Mouse (Mus musculus) heart, embryonic 15.5 days (tissue): ENCODE measurements around the gene Wdr72. TPM values are rescaled to one million over a fixed set of nuclear protein-coding genes. Genes with fewer than 3 reads are reported as not detected.

Source experiments
- ATAC-seq: fragments of 200-750 bp; cut with Nextera tagmentation; replicated peaks from 2 replicates; pipeline ENCODE4 v1.8.0; 2017; ENCODE audit warnings: low read depth, moderate TSS enrichment; ENCODE audit not compliant: insufficient number of reproducible peaks, insufficient read depth, low FRiP score
- H3K27ac ChIP-seq: fragments of 300-500 bp; sonication (generic); 2 replicates; pipeline ENCODE4 v1.5.1; 2015; ENCODE audit warnings: mild to moderate bottlenecking, inconsistent platforms
- H3K27me3 ChIP-seq: fragments of 300-500 bp; sonication (generic); 2 replicates; pipeline ENCODE4 v1.6.1; 2015; ENCODE audit warnings: inconsistent platforms
- H3K36me3 ChIP-seq: fragments of 300-500 bp; sonication (generic); 2 replicates; pipeline ENCODE4 v1.6.1; 2015; ENCODE audit warnings: mild to moderate bottlenecking, inconsistent platforms
- H3K4me1 ChIP-seq: fragments of 300-500 bp; sonication (generic); replicated peaks from 2 replicates; pipeline ENCODE4 v1.6.1; 2015; ENCODE audit warnings: inconsistent platforms
- H3K4me2 ChIP-seq: fragments of 300-500 bp; sonication (generic); 2 replicates; pipeline ENCODE4 v1.6.1; 2015; ENCODE audit warnings: inconsistent platforms, mild to moderate bottlenecking, moderate library complexity
- H3K4me3 ChIP-seq: fragments of 300-500 bp; sonication (generic); 2 replicates; pipeline ENCODE4 v1.5.1; 2015; ENCODE audit warnings: mild to moderate bottlenecking, inconsistent platforms
- H3K9ac ChIP-seq: fragments of 300-500 bp; sonication (generic); 2 replicates; pipeline ENCODE4 v1.6.1; 2015; ENCODE audit warnings: mild to moderate bottlenecking, inconsistent platforms
- H3K9me3 ChIP-seq: fragments of 300-500 bp; sonication (generic); replicated peaks from 2 replicates; pipeline ENCODE4 v1.6.1; 2016; ENCODE audit warnings: inconsistent platforms
- WGBS: fragments of 180-500 bp; shearing (Covaris S2); methylation state at CpG from one replicate; pipeline ENCODE4 v1.1.7; 2015; ENCODE audit warnings: mixed read lengths; 5-methylcytosine and 5-hydroxymethylcytosine counted together
- polyA plus RNA-seq: library from polyadenylated mRNA; unstranded; fragments of >200 nt; fragmentation: Nextera tagmentation; extraction: Ambion mirVana; gene quantifications from 2 replicates; pipeline ENCODE4 v1.2.1, GENCODE M21; 2015

Wdr72 gene
- 1.5 and 1.6 TPM in 2 replicates for polyA plus RNA-seq

DNA sequence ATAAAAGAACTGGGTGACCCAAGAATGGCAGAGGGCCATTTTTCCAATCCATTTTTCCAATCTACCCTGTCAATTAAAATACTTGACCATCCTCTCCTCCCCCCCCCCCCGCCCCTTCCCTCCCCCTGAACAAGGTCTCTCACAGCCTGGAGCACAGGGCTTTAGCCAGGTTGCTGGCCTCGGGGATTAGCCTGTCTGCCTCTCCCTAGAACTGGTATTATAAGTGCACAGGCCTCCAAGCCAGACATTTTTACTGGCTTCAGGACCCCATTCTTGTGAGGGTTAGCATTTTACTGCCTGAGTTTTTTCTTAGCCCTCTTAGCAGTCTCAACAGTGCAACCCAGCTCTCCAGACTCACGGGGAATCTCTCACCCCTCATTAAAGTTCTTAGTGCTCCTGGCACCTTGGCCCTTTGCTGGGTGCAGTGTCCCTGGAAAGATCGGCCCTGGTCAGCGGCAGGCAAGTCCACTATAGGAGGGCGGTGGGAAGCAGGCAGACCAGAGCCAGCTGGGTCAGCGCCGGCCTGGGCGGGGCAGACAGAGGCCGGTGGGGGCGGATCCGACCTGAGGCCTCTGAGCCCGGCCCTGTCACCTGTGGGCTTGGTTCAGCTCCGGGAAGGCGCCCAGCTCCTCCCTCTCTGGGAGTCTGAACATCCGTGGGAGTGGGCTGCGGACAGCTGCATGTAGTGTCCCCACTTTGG is at the start of gene Wdr72:
TSS of gene Wdr72 (plus strand) at position 596 of the 700 bp plus-strand sequence.
- Histone ChIP-seq H3K36me3 (no peaks in the 10 kb centered on the region), H3K27me3 (no peaks in the 10 kb centered on the region), H3K9me3 (no peaks in the 10 kb centered on the region), H3K4me3 (peak within 1 kb of the TSS; percentile 49), H3K27ac (no peak within 1 kb of the TSS), H3K4me2 (peak within 1 kb of the TSS; percentile 80), H3K9ac (peak within 1 kb of the TSS; percentile 47), H3K4me1 (peaks cover 4% of the 10 kb centered on the region)
- WGBS, result 8% methylated on average over 17 of the region's 17 CpGs
- ATAC-seq, result peak; percentile 66; the same call in 1 of the 2 replicates

DNA sequence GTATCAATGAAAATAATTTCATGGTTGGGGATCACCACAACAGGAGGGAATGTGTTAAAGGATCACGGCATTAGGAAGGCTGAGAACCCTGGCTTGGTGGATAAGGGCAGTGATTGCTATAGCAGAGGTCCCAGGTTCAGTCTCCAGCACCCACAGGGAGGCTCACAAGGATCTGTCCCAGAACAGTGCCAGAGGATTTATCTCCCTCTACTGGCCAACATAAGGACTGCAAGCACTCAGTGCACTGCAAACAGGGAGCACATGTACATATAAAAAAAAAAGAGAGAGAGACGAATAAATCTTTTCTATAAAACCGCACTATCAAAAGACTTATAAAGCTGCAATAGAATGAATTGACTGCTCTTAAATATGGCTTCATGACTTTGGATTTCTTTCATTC is 43.9 kb upstream of the Wdr72 start:
- H3K9ac ChIP-seq, result no peak overlapping the region
- WGBS, result 84% methylated on average over 3 of the region's 3 CpGs
- no peaks in the 10 kb centered on the region for H3K27me3 ChIP-seq
- H3K4me1 ChIP-seq, result 0 out of 2 replicates have a peak, but pooled peaks cover 3% of the 10 kb centered on the region
- H3K9me3 ChIP-seq, result no peaks in the 10 kb centered on the region
- ATAC-seq, result no peak
- no peak overlapping the region for H3K4me3 ChIP-seq
- H3K36me3 ChIP-seq, result no peaks in the 10 kb centered on the region
- no peak overlapping the region for H3K4me2 ChIP-seq
- H3K27ac ChIP-seq, result no peak overlapping the region

DNA sequence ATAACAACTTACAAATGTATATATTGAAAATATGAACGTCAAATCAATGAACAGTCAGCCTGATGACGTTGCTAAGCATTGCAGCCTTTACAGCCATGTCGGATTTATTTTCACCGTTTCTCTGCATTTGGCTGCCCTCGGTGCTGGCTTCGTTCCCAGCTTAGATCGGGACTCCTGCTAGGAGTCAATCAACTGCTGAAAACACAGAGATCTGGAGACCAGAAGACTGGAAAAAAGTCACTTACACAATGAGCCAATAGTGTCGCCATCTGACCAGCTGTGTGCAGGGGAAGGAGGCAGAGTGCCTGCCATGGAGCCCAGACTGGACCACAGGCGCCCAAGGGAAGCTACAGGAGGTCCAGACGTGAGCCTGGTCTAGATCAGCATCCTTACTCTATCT is 43.4 kb upstream of the Wdr72 start:
- no peaks in the 10 kb centered on the region for H3K36me3 ChIP-seq
- H3K9me3 ChIP-seq, result no peaks in the 10 kb centered on the region
- H3K9ac ChIP-seq, result no peak overlapping the region
- 0 out of 2 replicates have a peak, but pooled peaks cover 3% of the 10 kb centered on the region for H3K4me1 ChIP-seq
- no peaks in the 10 kb centered on the region for H3K27me3 ChIP-seq
- no peak overlapping the region for H3K4me2 ChIP-seq
- WGBS, result 52% methylated on average over 10 of the region's 10 CpGs
- no peak for ATAC-seq
- no peak overlapping the region for H3K4me3 ChIP-seq
- no peak overlapping the region for H3K27ac ChIP-seq

DNA sequence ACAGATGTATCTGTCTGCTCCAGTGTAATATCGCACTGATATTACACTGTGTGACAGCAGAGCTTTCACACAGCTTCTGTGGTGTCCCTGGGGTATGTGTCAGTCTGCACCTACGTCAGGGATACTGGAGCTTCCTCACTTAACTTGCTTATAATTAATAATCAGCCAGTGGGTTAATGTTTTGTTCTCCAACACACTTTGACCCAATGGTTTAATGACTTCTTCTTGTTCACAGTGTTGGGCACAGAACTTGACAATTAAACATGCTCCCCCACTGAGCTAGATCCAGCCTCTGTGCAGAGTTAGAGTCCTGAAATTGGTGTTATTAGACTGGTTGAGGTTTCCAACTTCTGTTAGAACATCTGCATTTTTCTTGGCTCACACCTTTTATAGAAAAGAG is 34.2 kb upstream of the Wdr72 start:
- 75% methylated on average over 2 of the region's 2 CpGs for WGBS
- Histone ChIP-seq H3K4me3 (no peak overlapping the region), H3K27me3 (no peaks in the 10 kb centered on the region), H3K9ac (no peak overlapping the region), H3K4me1 (no peaks in the 10 kb centered on the region), H3K27ac (no peak overlapping the region), H3K36me3 (no peaks in the 10 kb centered on the region), H3K4me2 (no peak overlapping the region), H3K9me3 (no peaks in the 10 kb centered on the region)
- no peak for ATAC-seq

DNA sequence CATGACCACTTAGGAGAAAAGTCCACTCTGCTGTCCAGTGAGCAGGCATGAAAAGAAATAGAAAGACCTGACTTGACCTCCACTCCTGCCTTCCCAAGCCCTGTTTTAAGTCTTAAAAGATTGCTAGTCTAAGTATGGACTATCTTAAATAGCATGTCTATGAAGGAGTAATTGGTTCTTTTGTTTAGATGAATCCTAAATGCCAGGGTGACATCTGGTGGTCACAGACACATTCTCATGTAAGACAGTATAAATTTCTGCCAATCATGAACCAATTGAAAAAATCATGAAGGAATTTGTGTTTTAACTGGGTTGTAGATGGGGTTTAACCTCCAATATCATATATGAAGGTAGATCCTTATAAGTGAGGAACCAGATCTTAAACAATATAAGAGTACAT is 31.7 kb upstream of the Wdr72 start:
- H3K4me3 ChIP-seq, result no peak overlapping the region
- no peak for ATAC-seq
- no peaks in the 10 kb centered on the region for H3K4me1 ChIP-seq
- no peak overlapping the region for H3K9ac ChIP-seq
- H3K27me3 ChIP-seq, result no peaks in the 10 kb centered on the region
- no peaks in the 10 kb centered on the region for H3K36me3 ChIP-seq
- H3K27ac ChIP-seq, result no peak overlapping the region
- H3K9me3 ChIP-seq, result no peaks in the 10 kb centered on the region
- no peak overlapping the region for H3K4me2 ChIP-seq

DNA sequence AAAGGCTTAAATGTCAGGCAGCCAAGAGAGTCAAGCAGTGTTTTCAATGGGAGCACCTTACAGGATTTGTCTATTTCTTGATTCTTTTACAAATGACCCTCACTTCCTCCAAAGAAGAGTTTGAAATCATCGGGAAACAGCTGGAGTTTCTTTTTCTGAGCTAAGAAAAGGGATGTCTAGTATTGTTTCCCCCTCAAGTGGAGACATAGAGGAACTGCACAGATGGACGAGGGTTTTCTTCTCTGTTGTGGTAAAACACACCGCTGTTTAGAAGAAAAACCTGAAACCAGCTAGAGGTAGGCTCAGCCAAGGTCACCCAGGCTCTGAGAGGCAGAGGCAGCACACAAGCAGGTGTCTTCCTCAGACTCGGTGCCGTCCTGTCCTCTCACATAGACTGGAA is 29.9 kb upstream of the Wdr72 start:
- Histone ChIP-seq H3K4me1 (no peaks in the 10 kb centered on the region), H3K9me3 (no peaks in the 10 kb centered on the region), H3K27me3 (no peaks in the 10 kb centered on the region), H3K27ac (no peak overlapping the region), H3K4me3 (no peak overlapping the region), H3K4me2 (peak overlapping the region; percentile 29; the same call in 1 of the 2 replicates), H3K9ac (no peak overlapping the region), H3K36me3 (no peaks in the 10 kb centered on the region)
- WGBS, result 28% methylated on average over 5 of the region's 5 CpGs
- no peak for ATAC-seq

DNA sequence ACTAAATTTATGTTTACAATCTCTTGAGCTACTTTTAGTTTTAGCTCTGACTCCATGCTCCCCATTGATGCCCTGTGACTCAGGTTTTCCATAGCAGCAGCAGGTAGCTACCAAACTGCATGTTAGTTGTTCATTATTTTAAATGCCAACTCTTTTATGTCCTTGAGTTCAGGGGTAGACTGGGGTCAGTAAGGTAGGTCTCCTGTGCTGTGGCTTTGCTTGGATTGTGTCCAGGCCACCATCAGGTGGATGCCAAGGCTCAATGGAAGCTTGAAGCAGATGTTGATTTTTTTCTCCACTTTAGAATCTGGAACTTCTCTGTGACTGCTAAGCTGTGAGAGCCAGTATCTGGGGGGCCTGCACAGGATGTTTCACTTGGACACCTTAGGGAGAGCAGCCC is 8.6 kb upstream of the Wdr72 start:
- H3K4me3 ChIP-seq, result no peak overlapping the region
- no peak overlapping the region for H3K27ac ChIP-seq
- no peaks in the 10 kb centered on the region for H3K4me1 ChIP-seq
- H3K27me3 ChIP-seq, result no peaks in the 10 kb centered on the region
- H3K9me3 ChIP-seq, result no peaks in the 10 kb centered on the region
- no peak overlapping the region for H3K9ac ChIP-seq
- H3K36me3 ChIP-seq, result no peaks in the 10 kb centered on the region
- no peak for ATAC-seq
- no peak overlapping the region for H3K4me2 ChIP-seq

DNA sequence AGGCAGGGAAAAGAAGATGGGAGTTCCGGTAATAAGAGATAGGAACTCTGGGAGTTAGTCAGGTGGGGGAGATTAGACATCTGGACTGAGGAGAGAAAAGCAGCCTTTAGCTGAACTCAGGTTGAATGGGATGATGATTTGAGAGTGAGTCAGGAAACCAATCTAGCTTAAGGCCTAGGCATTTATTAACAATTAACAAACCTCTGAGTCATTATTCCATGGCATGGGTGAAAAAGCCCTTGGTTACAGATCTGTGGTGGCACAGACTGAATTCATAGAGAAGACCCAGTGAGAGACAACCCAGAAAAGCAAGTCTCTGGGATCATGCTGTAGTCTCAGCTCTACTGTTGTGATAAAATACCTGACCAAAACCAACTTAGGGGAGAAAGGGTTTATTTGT is 7.5 kb upstream of the Wdr72 start:
- no peak overlapping the region for H3K9ac ChIP-seq
- H3K36me3 ChIP-seq, result no peaks in the 10 kb centered on the region
- WGBS, result 89% methylated on average over 1 of the region's 1 CpGs
- no peak for ATAC-seq
- no peaks in the 10 kb centered on the region for H3K4me1 ChIP-seq
- no peaks in the 10 kb centered on the region for H3K9me3 ChIP-seq
- no peaks in the 10 kb centered on the region for H3K27me3 ChIP-seq
- H3K27ac ChIP-seq, result no peak overlapping the region
- H3K4me2 ChIP-seq, result no peak overlapping the region
- no peak overlapping the region for H3K4me3 ChIP-seq

DNA sequence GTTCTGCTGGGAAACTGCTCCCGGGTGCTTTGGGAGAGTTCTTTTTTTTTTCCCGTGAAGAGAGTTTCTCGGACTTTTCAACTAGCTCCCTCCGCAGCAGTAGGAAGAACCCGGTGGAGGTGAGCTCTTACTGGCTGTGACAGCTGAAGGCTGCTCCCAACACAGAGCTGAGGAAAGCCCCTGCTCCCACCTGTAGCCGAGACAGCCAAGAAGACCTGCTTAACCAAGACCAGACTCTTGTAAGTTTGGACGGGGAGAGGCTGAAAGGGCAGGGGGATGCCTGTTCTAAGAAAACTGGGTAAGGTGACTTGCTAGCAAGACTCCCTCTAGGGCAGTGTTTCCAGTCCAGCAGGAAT is 283 bp downstream of the Wdr72 start:
- Histone ChIP-seq H3K4me2 (peak overlapping the region; percentile 80), H3K4me1 (peaks cover 4% of the 10 kb centered on the region), H3K27me3 (no peaks in the 10 kb centered on the region), H3K9me3 (no peaks in the 10 kb centered on the region), H3K4me3 (peak overlapping the region; percentile 49), H3K9ac (peak overlapping the region; percentile 47), H3K36me3 (no peaks in the 10 kb centered on the region), H3K27ac (no peak overlapping the region)
- 5% methylated on average over 7 of the region's 7 CpGs for WGBS
- 0 out of 2 replicates have a peak, but pooled peaks have one; percentile 18 for ATAC-seq

DNA sequence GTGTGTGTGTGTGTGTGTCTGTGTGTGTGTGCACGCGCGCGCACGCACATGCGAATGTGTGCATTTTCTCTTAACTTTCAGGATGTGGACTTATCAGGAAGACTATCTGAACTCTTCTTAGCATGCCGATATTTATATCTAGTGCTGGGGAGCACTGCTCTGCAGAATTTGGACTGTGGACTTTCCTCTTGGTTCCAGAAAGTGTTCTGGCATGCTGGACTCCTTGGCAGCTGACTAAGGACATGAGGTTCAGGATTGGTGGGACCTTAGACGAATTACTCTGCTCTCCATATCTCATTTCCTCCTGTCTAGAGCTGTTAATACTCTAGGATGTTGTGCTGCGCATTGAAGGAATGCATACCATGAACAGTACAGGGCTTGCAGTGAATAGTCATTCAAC is 2.4 kb downstream of the Wdr72 start:
- no peaks in the 10 kb centered on the region for H3K27me3 ChIP-seq
- no peak overlapping the region for H3K9ac ChIP-seq
- peaks cover 4% of the 10 kb centered on the region for H3K4me1 ChIP-seq
- H3K4me3 ChIP-seq, result no peak overlapping the region
- no peaks in the 10 kb centered on the region for H3K36me3 ChIP-seq
- no peak for ATAC-seq
- no peak overlapping the region for H3K27ac ChIP-seq
- H3K4me2 ChIP-seq, result no peak overlapping the region
- no peaks in the 10 kb centered on the region for H3K9me3 ChIP-seq
- WGBS, result 77% methylated on average over 9 of the region's 9 CpGs

DNA sequence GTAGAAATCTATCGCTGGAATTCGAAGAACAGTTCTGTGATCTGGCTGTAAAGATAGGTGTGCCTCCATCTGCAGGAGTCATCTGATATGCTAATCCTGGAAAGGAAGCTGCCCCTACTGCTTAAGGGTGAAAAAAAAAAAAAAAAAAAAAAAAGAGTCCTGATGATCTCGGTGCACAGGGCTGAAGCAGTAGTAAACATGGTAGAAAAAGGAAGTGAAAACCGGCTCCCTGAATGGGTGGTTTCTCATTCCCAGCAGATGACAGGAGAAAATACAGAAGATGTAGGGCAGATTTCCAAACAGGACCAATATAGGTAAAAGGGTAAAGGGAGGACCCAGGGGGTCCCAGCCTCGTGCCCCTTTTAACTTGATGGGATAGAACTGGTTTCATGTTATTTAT is 16.1 kb downstream of the Wdr72 start:
- Histone ChIP-seq H3K9ac (no peak overlapping the region), H3K4me2 (no peak overlapping the region), H3K27me3 (no peaks in the 10 kb centered on the region), H3K4me3 (no peak overlapping the region), H3K27ac (no peak overlapping the region), H3K9me3 (no peaks in the 10 kb centered on the region), H3K4me1 (no peaks in the 10 kb centered on the region), H3K36me3 (no peaks in the 10 kb centered on the region)
- ATAC-seq, result no peak
- WGBS, result 55% methylated on average over 5 of the region's 5 CpGs

DNA sequence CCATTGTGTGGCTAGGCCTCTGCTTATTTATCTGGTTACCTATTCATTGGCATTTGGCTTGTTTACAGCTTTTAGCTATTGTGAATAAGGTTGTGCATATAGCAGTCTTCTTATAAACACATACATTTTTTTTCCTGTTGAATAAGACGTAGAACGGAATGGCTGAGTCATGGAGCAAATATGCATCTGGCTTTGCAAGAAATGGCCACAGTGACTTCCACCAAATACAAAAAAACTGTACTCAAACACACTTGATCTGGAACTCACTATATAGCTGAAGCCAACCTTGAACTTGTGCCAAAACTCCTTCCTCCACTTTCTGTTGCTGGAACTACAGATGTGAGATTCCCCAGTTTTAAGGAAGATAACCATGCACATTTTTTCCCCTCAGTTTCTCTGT is 23.9 kb downstream of the Wdr72 start:
- H3K9me3 ChIP-seq, result no peaks in the 10 kb centered on the region
- H3K4me3 ChIP-seq, result no peak overlapping the region
- no peak overlapping the region for H3K9ac ChIP-seq
- no peak for ATAC-seq
- no peaks in the 10 kb centered on the region for H3K36me3 ChIP-seq
- no peaks in the 10 kb centered on the region for H3K27me3 ChIP-seq
- no peak overlapping the region for H3K27ac ChIP-seq
- no peak overlapping the region for H3K4me2 ChIP-seq
- 65% methylated on average over 2 of the region's 2 CpGs for WGBS
- H3K4me1 ChIP-seq, result no peaks in the 10 kb centered on the region
